Mouse (Mus musculus): ENCODE data around the gene Ireb2. TPM values are rescaled to one million over a fixed set of nuclear protein-coding genes. Genes with fewer than 3 reads are reported as not detected.
"Not testable (repeated sequence)": the region's sequence is repeated elsewhere in the genome, so short reads cannot be mapped to it uniquely, and the experiment has no call there.

Gene Ireb2
- 46.0 and 46.5 TPM in 2 replicates for polyA plus RNA-seq (2015; fragmentation: Nextera tagmentation; extraction: Ambion mirVana)

GRCm38 (mm10) chr9:54863363-54864281 lies at the start of gene Ireb2:
TSS of gene Ireb2 (plus strand) at chr9:54863789.
- ATAC-seq (ENCODE audit: low FRiP score), result peak; percentile 98
- WGBS, result under 1% methylated on average over 70 of the region's 72 CpGs
- H3K4me3 ChIP-seq, result peak within 1 kb of the TSS; percentile 99
- no peaks in the 10 kb centered on the region for H3K27me3 ChIP-seq
- H3K9ac ChIP-seq, result peak within 1 kb of the TSS; percentile 100
- peak within 1 kb of the TSS; percentile 77 for H3K4me2 ChIP-seq
- H3K9me3 ChIP-seq, result no peaks in the 10 kb centered on the region
- peaks cover 41% of the 10 kb centered on the region for H3K4me1 ChIP-seq (replicated peaks)
- peaks cover 24% of the 10 kb centered on the region for H3K36me3 ChIP-seq
- peak within 1 kb of the TSS; percentile 98 for H3K27ac ChIP-seq

DNA sequence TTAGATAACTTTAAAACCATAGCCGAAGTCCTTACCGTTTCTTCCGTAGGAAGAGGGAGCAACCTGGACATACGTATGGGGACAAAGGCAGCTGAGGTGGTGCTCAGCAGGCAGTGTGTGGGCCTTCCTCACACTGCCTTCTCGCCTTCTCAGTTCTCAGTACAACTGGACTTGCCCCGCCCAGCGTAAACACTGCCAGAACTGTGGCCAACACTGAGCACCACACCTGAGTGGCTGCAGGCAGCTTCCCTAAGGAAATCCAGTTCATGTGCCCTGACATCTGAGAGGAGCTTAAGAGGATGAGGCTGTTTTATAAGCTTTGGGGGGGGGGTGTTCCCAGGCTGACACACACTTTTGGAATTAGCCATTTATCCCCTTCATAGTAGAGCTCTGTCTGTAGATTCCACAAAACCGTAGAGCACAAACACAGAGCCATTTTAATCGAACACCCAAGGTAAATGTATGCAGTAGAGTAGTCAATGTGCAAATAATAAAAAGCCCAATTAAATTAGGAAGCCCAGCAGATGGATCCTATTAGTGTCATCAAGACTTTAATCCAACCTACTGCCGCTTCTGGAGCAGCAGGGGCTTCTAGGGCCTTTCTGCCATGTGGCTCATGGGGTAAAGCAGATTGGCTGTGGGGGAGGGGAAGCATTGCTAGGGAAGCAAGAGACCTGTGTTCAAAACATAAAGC lies 46.9 kb upstream of the Ireb2 start:
- H3K36me3 ChIP-seq, result no peaks in the 10 kb centered on the region
- H3K4me3 ChIP-seq, result no peak overlapping the region
- peaks cover 6% of the 10 kb centered on the region for H3K4me1 ChIP-seq (replicated peaks)
- peaks cover 8% of the 10 kb centered on the region for H3K27me3 ChIP-seq
- H3K9me3 ChIP-seq, result no peaks in the 10 kb centered on the region
- ATAC-seq (ENCODE audit: low FRiP score), result no peak
- no peak overlapping the region for H3K27ac ChIP-seq
- no peak overlapping the region for H3K9ac ChIP-seq
- no peak overlapping the region for H3K4me2 ChIP-seq
- WGBS, result 74% methylated on average over 10 of the region's 10 CpGs

GRCm38 (mm10) chr9:54821442-54822100 lies 42.0 kb upstream of the Ireb2 start:
- Histone ChIP-seq H3K9ac (no peak overlapping the region), H3K9me3 (no peaks in the 10 kb centered on the region), H3K4me3 (no peak overlapping the region), H3K27me3 (peaks cover 8% of the 10 kb centered on the region), H3K27ac (no peak overlapping the region), H3K4me1 (replicated peaks) (peaks cover 2% of the 10 kb centered on the region), H3K36me3 (no peaks in the 10 kb centered on the region), H3K4me2 (no peak overlapping the region)
- 62% methylated on average over 5 of the region's 5 CpGs for WGBS
- 0 out of 2 replicates have a peak, but pooled peaks have one; percentile 77 for ATAC-seq (ENCODE audit: low FRiP score)

DNA sequence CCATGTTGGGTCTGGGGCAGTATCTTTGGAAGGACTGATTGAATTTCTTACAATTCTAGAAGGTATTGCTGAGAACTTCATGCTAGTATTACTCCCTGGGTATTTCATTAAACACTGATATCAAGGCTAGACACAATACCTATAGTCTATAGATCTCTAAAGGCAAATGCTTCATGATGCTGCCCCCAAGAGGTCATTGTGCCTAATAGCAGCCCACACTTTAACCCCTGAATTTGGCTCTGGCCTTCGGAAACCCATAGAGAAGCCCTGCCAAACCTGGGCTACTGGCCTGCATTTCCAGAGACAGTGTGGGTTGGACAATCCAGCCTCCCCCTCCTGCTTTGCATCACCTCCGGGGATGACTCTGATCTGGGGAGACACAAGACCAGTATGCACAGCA lies 33.8 kb upstream of the Ireb2 start:
- Histone ChIP-seq H3K27me3 (no peaks in the 10 kb centered on the region), H3K36me3 (no peaks in the 10 kb centered on the region), H3K9ac (no peak overlapping the region), H3K27ac (no peak overlapping the region), H3K4me1 (replicated peaks) (no peaks in the 10 kb centered on the region), H3K9me3 (no peaks in the 10 kb centered on the region), H3K4me3 (no peak overlapping the region), H3K4me2 (no peak overlapping the region)
- 37% methylated on average over 2 of the region's 2 CpGs for WGBS
- ATAC-seq (ENCODE audit: low FRiP score), result no peak

DNA sequence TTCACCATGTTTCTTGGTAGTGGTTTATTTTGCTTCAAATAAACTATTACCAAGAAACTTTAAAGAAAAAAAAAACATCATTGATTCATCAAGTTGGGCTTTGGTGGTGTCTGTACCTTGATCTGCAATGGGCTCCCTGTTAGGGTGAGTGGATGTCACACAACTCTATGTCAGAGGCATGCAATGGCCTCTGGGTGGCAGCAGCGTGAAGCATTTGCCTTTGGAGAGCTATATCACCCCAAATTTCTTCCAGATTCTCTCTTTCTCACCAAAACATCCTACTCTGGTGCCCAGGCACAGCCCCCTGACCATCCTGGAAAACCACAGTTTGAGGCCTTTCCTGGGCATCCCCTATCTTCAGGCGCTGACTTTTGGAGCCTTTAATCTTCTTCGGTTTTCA lies 33.0 kb upstream of the Ireb2 start:
- H3K27ac ChIP-seq, result no peak overlapping the region
- H3K9me3 ChIP-seq, result no peaks in the 10 kb centered on the region
- no peaks in the 10 kb centered on the region for H3K36me3 ChIP-seq
- WGBS, result 47% methylated on average over 3 of the region's 3 CpGs
- no peaks in the 10 kb centered on the region for H3K4me1 ChIP-seq (replicated peaks)
- H3K27me3 ChIP-seq, result no peaks in the 10 kb centered on the region
- ATAC-seq (ENCODE audit: low FRiP score), result no peak
- no peak overlapping the region for H3K4me3 ChIP-seq
- H3K9ac ChIP-seq, result no peak overlapping the region
- H3K4me2 ChIP-seq, result no peak overlapping the region

GRCm38 (mm10) chr9:54833831-54834230 lies 29.8 kb upstream of the Ireb2 start:
- no peak overlapping the region for H3K9ac ChIP-seq
- WGBS, result 74% methylated on average over 1 of the region's 1 CpGs
- no peak overlapping the region for H3K4me2 ChIP-seq
- H3K4me3 ChIP-seq, result no peak overlapping the region
- H3K4me1 ChIP-seq (replicated peaks), result no peaks in the 10 kb centered on the region
- H3K27me3 ChIP-seq, result no peaks in the 10 kb centered on the region
- no peaks in the 10 kb centered on the region for H3K36me3 ChIP-seq
- ATAC-seq (ENCODE audit: low FRiP score), result no peak
- no peak overlapping the region for H3K27ac ChIP-seq
- no peaks in the 10 kb centered on the region for H3K9me3 ChIP-seq

DNA sequence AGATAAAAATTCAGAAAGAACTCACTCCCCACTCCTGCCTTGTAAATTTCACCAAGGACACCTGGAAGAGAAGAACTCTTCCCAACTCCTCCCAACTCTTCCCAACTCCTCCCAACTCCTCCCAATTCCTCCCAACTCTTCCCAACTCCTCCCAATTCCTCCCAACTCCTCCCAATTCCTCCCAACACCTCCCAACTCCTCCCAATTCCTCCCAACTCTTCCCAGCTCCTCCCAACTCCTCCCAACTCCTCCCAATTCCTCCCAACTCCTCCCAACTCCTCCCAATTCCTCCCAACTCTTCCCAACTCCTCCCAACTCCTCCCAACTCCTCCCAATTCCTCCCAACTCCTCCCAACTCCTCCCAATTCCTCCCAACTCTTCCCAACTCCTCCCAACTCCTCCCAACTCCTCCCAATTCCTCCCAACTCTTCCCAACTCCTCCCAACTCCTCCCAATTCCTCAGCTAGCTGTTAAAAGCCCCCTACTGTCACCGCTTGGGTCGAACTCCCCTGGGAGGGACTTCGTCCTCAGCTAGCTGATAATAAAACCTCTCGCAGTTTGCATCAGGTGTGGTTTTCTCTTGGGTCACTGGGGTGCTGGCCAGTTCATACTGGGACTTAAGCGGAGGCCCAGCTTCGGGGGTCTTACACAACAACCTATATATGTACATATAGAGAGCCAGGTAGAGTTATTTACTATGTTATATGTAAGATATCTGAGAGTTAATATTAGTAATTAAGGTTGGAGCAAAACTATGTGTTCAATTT lies 27.5 kb upstream of the Ireb2 start:
- H3K27me3 ChIP-seq; H3K36me3 ChIP-seq; H3K4me2 ChIP-seq; H3K9ac ChIP-seq; ATAC-seq (ENCODE audit: low FRiP score); H3K9me3 ChIP-seq; H3K27ac ChIP-seq; H3K4me1 ChIP-seq (replicated peaks); H3K4me3 ChIP-seq: not testable (repeated sequence)
- 89% methylated on average over 6 of the region's 6 CpGs for WGBS

DNA sequence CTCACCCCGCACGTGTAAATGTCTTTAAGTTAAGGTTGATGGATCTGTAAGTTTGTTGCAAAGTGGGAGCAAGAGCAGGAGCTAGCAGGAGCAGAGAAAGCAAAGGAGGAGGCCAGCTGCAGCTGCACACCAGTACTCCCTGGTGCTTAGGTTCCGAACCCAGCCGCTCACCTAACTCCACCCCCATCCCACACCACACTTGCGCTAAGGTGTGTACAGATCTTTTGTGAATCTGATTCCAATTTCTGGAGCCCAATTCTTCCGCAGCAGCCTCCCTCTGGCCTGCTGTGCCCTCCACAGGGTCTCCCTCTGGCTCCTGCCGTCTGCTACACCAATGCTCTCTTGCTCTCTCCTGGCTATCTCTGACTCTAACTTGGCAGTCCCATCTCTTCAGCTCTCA lies 25.8 kb upstream of the Ireb2 start:
- Histone ChIP-seq H3K36me3 (no peaks in the 10 kb centered on the region), H3K9ac (no peak overlapping the region), H3K4me2 (no peak overlapping the region), H3K4me1 (replicated peaks) (no peaks in the 10 kb centered on the region), H3K9me3 (no peaks in the 10 kb centered on the region), H3K27ac (no peak overlapping the region), H3K27me3 (no peaks in the 10 kb centered on the region), H3K4me3 (no peak overlapping the region)
- ATAC-seq (ENCODE audit: low FRiP score), result no peak
- WGBS, result 60% methylated on average over 7 of the region's 7 CpGs

DNA sequence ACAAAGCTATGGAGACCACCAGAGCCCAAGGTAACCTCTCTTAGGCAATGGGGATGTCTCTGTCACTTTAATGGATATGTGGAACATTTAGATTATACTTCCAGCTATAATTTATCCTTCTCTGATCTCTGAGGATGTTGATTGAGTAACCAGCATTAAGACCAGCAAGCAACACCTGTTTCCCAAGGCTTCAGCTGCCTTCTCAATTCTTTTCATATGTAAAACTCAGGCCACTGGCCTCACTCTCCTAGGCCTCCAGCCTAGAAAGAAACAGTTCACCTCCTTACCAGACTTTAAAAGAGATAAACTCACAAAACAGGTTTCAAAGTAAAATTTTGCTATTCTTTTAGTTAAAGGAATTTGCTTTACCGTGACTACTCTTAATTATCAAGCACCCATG lies 23.4 kb upstream of the Ireb2 start:
- Histone ChIP-seq H3K9me3 (no peaks in the 10 kb centered on the region), H3K27me3 (no peaks in the 10 kb centered on the region), H3K4me1 (replicated peaks) (no peaks in the 10 kb centered on the region), H3K4me2 (no peak overlapping the region), H3K36me3 (no peaks in the 10 kb centered on the region), H3K27ac (no peak overlapping the region), H3K4me3 (no peak overlapping the region), H3K9ac (no peak overlapping the region)
- 95% methylated on average over 1 of the region's 1 CpGs for WGBS
- no peak for ATAC-seq (ENCODE audit: low FRiP score)

- H3K9ac ChIP-seq, result no peak overlapping the region
- no peaks in the 10 kb centered on the region for H3K4me1 ChIP-seq (replicated peaks)
- no peaks in the 10 kb centered on the region for H3K27me3 ChIP-seq
- no peaks in the 10 kb centered on the region for H3K9me3 ChIP-seq
- no peak overlapping the region for H3K4me2 ChIP-seq
- H3K27ac ChIP-seq, result no peak overlapping the region
- no peak overlapping the region for H3K4me3 ChIP-seq
- no peak for ATAC-seq (ENCODE audit: low FRiP score)
- WGBS, result 86% methylated on average over 5 of the region's 5 CpGs
- no peaks in the 10 kb centered on the region for H3K36me3 ChIP-seq
Observed at GRCm38 (mm10) chr9:54842311-54842710, 21.3 kb upstream of the Ireb2 start.

- 72% methylated on average over 6 of the region's 6 CpGs for WGBS
- no peak for ATAC-seq (ENCODE audit: low FRiP score)
Observed at GRCm38 (mm10) chr9:54843887-54844286, 19.7 kb upstream of the Ireb2 start.

More at GRCm38 (mm10) chr9:54843887-54844286, 19.7 kb upstream of the Ireb2 start:
- Histone ChIP-seq H3K4me2 (no peak overlapping the region), H3K4me1 (replicated peaks) (no peaks in the 10 kb centered on the region), H3K9ac (no peak overlapping the region), H3K27me3 (no peaks in the 10 kb centered on the region), H3K27ac (no peak overlapping the region), H3K4me3 (no peak overlapping the region), H3K36me3 (no peaks in the 10 kb centered on the region), H3K9me3 (no peaks in the 10 kb centered on the region)

All from hindbrain, embryonic 13.5 days (tissue).